Mouse (Mus musculus) thymus, adult 2 months (tissue): ENCODE results near the gene Col18a1.

ENCODE experiments used
- CTCF ChIP-seq: fragments of 200-500 bp; IDR thresholded peaks from 2 replicates; pipeline ENCODE4 v1.5.1; 2012; ENCODE audit warnings: mild to moderate bottlenecking, control low read depth, low read length, moderate library complexity, borderline replicate concordance; ENCODE audit not compliant: control insufficient read depth, poor library complexity, insufficient read depth; ENCODE audit errors: extremely low read depth
- POLR2A ChIP-seq: fragments of 200-500 bp; IDR thresholded peaks from 2 replicates; pipeline ENCODE4 v1.6.1; 2012; ENCODE audit warnings: mild to moderate bottlenecking, low read length, control low read depth, moderate library complexity; ENCODE audit not compliant: control insufficient read depth, poor library complexity, insufficient read depth; ENCODE audit errors: extremely low read depth

GRCm38 (mm10) chr10:77089336-77089735, 77.0 kb downstream of the Col18a1 start:
- TF ChIP-seq POLR2A (no peak), CTCF (no peak)
